Mouse (Mus musculus) lung, adult 2 months (tissue): Measurements from ENCODE around the gene Tph1.

ENCODE experiments used
- CTCF ChIP-seq: fragments of 200-500 bp; IDR thresholded peaks from 2 replicates; pipeline ENCODE4 v1.5.1; 2011; ENCODE audit warnings: mild to moderate bottlenecking, low read length, control low read depth; ENCODE audit not compliant: insufficient read depth
- POLR2A ChIP-seq: fragments of 200-500 bp; IDR thresholded peaks from 2 replicates; pipeline ENCODE4 v1.6.1; 2011; ENCODE audit warnings: low read depth, mild to moderate bottlenecking, control low read depth, low read length, borderline replicate concordance; ENCODE audit errors: extremely low read depth

- TF ChIP-seq CTCF (no peak), POLR2A (no peak)
These were observed 59.9 kb downstream of the Tph1 start for GRCm38 (mm10) chr7:46612421-46612937.
